Mouse (Mus musculus) heart, embryonic 12.5 days (tissue): ENCODE data around the gene Mef2d. TPM values are rescaled to one million over a fixed set of nuclear protein-coding genes. Genes with fewer than 3 reads are reported as not detected.

Experiments
- ATAC-seq: fragments of 200-750 bp; cut with Nextera tagmentation; 2 replicates; pipeline ENCODE4 v1.8.0; 2017; ENCODE audit warnings: moderate TSS enrichment, moderate library complexity; ENCODE audit not compliant: insufficient number of reproducible peaks, low FRiP score
- H3K27ac ChIP-seq: fragments of 300-500 bp; sonication (generic); 2 replicates; pipeline ENCODE4 v1.5.1; 2016; ENCODE audit warnings: mild to moderate bottlenecking, moderate library complexity; ENCODE audit not compliant: poor library complexity, severe bottlenecking
- H3K27me3 ChIP-seq: fragments of 300-500 bp; sonication (generic); replicated peaks from 2 replicates; pipeline ENCODE4 v1.6.1; 2016; ENCODE audit warnings: mild to moderate bottlenecking, moderate library complexity
- H3K36me3 ChIP-seq: fragments of 300-500 bp; sonication (generic); 2 replicates; pipeline ENCODE4 v1.6.1; 2016; ENCODE audit warnings: mild to moderate bottlenecking, moderate library complexity
- H3K4me1 ChIP-seq: fragments of 300-500 bp; sonication (generic); replicated peaks from 2 replicates; pipeline ENCODE4 v1.6.1; 2016; ENCODE audit warnings: mild to moderate bottlenecking
- H3K4me2 ChIP-seq: fragments of 300-500 bp; sonication (generic); 2 replicates; pipeline ENCODE4 v1.6.1; 2016; ENCODE audit warnings: mild to moderate bottlenecking, moderate library complexity
- H3K4me3 ChIP-seq: fragments of 300-500 bp; sonication (generic); 2 replicates; pipeline ENCODE4 v1.5.1; 2016; ENCODE audit warnings: mild to moderate bottlenecking
- H3K9ac ChIP-seq: fragments of 300-500 bp; sonication (generic); 2 replicates; pipeline ENCODE4 v1.6.1; 2016; ENCODE audit warnings: mild to moderate bottlenecking, moderate library complexity
- H3K9me3 ChIP-seq: fragments of 300-500 bp; sonication (generic); replicated peaks from 2 replicates; pipeline ENCODE4 v1.6.1; 2016; ENCODE audit warnings: mild to moderate bottlenecking, moderate library complexity
- WGBS: fragments of 180-500 bp; shearing (Covaris S2); methylation state at CpG from one replicate; pipeline ENCODE4 v1.1.7; 2016; 5-methylcytosine and 5-hydroxymethylcytosine counted together
- polyA plus RNA-seq: library from polyadenylated mRNA; unstranded; fragments of >200 nt; fragmentation: Nextera tagmentation; extraction: Ambion mirVana; gene quantifications from 2 replicates; pipeline ENCODE4 v1.2.1, GENCODE M21; 2016

Mef2d gene
- polyA plus RNA-seq, 1 experiment from 2014 or later, result 53.5 TPM

DNA sequence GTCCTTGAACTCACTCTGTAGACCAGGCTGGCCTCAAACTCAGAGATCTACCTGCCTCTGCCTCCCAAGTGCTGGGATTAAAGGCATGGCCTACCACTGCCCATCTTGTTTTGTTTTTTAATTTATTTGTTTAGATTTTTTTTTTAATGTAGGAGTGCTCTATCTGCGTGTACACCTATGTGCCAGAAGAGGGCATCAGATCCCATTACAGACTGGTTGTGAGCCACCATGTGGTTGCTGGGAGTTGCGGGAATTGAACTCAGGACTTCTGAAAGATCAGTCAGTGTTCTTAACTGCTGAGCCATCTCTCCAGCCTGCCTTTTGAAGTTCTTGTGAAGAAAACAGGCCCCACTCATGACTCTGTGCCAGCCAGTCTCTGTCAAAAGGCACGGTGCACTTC is 44.3 kb downstream of the Mef2d start:
- no peak overlapping the region for H3K4me3 ChIP-seq
- H3K4me2 ChIP-seq, result no peak overlapping the region
- no peak for ATAC-seq
- H3K27me3 ChIP-seq, result peaks cover 35% of the 10 kb centered on the region
- H3K4me1 ChIP-seq, result no peaks in the 10 kb centered on the region
- H3K36me3 ChIP-seq, result no peaks in the 10 kb centered on the region
- no peak overlapping the region for H3K27ac ChIP-seq
- H3K9ac ChIP-seq, result no peak overlapping the region
- 66% methylated on average over 3 of the region's 3 CpGs for WGBS
- no peaks in the 10 kb centered on the region for H3K9me3 ChIP-seq

DNA sequence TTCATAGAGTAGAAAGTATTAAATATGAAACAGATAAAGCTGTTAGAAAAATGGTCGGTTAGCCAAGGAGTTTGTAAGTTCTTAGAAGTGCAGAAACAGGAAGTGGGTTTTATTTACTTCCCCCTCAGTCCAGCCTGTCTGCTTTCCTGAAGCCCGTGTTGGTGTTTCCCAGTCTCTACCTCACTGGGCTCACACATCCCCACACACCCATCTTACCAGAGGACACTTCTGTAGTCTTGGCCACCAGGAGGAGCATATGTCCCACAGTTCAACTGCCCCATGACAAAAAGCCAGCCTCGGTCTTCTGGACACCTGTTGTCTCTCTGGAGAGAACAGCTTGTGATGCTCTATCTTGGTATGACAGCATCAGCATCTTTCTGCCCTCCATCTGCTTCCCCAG is 49.0 kb downstream of the Mef2d start:
- H3K9me3 ChIP-seq, result no peaks in the 10 kb centered on the region; the same call in 1 of the 2 replicates
- 26% methylated on average over 3 of the region's 3 CpGs for WGBS
- no peak overlapping the region for H3K4me3 ChIP-seq
- no peaks in the 10 kb centered on the region for H3K36me3 ChIP-seq
- no peak overlapping the region for H3K27ac ChIP-seq
- peaks cover 60% of the 10 kb centered on the region for H3K27me3 ChIP-seq
- H3K4me1 ChIP-seq, result no peaks in the 10 kb centered on the region
- ATAC-seq, result no peak
- H3K4me2 ChIP-seq, result no peak overlapping the region
- no peak overlapping the region for H3K9ac ChIP-seq

DNA sequence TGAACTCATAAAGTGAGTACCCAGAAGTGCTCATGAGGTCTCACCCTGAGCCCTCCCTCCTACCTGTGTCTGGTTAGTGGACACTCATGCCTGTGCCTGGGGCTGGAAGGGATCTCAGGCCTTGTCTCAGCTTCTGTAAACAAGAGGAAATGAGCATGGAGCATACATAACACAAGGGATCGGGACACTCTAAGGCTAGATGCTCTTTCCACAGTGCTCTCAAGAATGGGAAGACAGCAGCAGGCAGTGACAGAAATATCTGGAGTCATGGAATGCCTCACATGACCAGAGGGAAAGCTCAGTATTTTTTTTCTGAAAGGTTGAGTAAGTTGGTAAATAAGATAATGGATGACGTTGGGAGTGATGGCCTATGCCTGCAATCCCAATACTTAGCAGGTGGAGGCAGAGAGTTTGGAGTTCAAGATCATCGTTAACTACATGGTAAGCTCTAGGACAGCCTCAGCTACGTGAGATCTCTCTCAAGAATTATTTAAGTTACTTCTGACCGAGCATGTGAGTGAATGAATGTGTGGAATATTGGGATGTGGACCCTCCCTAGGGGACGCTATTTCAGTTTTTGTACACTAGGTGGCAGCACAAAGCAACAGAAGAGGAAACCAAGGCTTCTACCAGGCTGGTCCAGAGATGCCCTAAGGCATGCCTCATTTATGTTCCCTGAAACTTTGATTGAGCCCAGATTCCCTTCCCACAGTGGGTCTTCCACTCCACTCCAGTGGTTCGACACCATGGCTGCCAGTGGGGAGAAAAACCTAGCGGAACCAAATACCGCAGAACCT is 49.8 kb downstream of the Mef2d start:
- peaks cover 68% of the 10 kb centered on the region for H3K27me3 ChIP-seq
- 28% methylated on average over 9 of the region's 9 CpGs for WGBS

DNA sequence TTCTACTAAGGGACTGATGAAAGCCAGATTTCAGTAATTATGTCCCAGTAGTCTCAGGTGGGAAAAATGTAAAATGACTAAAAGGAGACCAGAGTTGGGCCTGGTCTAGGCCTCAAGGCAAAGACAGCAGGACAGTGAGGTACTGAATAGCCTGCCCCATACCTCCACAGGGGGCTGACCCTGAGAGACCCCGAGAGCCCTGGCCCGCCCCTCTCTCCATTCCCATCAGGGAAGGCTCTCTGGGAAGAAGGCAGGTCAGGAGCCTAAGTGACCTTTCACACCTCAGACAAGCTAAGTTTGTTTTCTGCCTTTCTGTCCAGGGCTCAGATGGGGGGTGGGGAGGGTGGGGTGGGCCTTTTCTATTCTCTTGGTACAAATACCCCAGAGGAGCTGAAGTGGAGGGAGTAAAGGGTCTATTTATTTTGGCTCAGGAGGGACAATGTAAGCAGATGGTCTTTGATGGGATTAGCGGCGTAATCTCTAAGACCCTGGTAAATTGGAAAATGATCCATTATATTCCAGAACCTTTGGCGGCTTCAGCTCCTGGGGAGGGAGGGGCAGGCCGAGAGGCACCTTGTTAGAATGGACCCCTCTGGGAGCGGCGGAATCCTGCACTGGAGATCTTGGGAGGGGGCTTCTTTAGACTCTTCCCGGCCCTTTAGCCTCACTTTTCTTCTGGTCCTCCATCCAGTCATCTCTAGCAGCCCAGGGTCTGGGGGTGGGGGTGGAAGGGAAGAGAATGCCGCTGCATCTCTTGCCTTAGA is 55.8 kb downstream of the Mef2d start:
- H3K36me3 ChIP-seq, result no peaks in the 10 kb centered on the region
- no peaks in the 10 kb centered on the region; the same call in 1 of the 2 replicates for H3K9me3 ChIP-seq
- H3K27ac ChIP-seq, result no peak overlapping the region
- H3K4me3 ChIP-seq, result no peak overlapping the region
- H3K4me2 ChIP-seq, result no peak overlapping the region
- H3K9ac ChIP-seq, result no peak overlapping the region
- H3K27me3 ChIP-seq, result peaks cover 97% of the 10 kb centered on the region
- no peak for ATAC-seq
- 7% methylated on average over 10 of the region's 10 CpGs for WGBS
- peaks cover 11% of the 10 kb centered on the region for H3K4me1 ChIP-seq

More for the DNA sequence above, 49.8 kb downstream of the Mef2d start:
- Histone ChIP-seq H3K27ac (no peak overlapping the region), H3K4me3 (no peak overlapping the region), H3K9ac (no peak overlapping the region), H3K4me1 (no peaks in the 10 kb centered on the region), H3K36me3 (no peaks in the 10 kb centered on the region), H3K4me2 (no peak overlapping the region), H3K9me3 (no peaks in the 10 kb centered on the region; the same call in 1 of the 2 replicates)
- no peak for ATAC-seq

DNA sequence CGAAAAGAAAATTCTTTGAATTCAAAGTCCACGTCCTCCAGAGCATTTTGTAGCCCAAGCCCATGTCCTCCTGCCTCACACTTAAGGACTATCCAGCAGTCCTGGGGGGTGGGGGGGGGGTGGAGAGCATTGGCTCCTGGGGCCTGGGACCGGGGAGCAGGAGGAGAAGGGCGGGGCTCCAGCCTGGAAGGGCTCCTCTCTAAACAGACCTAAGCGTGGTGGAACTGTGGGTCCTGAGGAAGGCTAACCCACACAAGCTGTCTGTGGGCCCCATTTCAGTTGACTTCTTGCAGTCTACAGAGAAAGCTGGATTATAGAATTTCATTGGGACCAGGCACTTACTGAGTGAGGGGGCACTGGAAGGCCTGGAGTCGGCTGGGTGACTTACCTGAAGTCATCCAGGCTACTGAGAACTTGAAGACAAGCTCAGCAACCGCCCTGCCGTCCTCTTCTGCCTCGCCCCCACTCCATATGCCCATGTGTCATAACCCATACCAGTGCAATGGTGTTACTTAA is 56.4 kb downstream of the Mef2d start:
- Histone ChIP-seq H3K9ac (no peak overlapping the region), H3K4me2 (no peak overlapping the region), H3K4me3 (no peak overlapping the region), H3K27me3 (peaks cover 97% of the 10 kb centered on the region), H3K9me3 (no peaks in the 10 kb centered on the region; the same call in 1 of the 2 replicates), H3K4me1 (peaks cover 11% of the 10 kb centered on the region), H3K27ac (no peak overlapping the region), H3K36me3 (no peaks in the 10 kb centered on the region)
- 2% methylated on average over 9 of the region's 9 CpGs for WGBS
- no peak for ATAC-seq

DNA sequence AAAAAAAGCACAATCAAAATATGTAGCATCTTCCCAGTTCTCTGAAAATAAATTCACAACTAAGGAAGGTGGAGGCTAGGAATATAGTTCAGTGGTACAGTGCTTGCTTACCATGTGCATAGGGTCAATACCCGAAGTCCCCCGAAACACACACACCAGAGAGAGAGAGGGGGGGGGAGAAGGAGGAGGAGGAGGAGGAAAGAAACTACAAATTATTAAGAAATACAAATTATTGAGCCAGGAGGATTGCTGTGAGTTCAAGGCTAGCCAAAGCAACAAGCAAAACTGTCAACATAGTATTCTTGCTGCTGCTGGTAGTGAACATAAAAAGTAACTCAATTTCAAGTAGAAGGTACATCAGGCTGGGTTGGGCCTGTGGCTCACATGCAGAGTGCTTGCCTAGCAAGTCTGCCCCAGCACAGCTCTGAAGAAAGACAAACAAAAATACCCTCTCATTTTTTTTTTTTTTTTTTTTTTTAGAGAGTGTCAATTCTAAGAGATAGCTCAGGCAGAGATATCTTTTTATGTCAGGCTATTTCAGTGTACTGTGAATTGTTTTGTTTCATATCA is 57.5 kb downstream of the Mef2d start:
- Histone ChIP-seq H3K27ac (no peak overlapping the region), H3K36me3 (no peaks in the 10 kb centered on the region), H3K9me3 (no peaks in the 10 kb centered on the region), H3K9ac (no peak overlapping the region), H3K27me3 (peaks cover 97% of the 10 kb centered on the region), H3K4me1 (peaks cover 11% of the 10 kb centered on the region), H3K4me3 (no peak overlapping the region), H3K4me2 (no peak overlapping the region)
- ATAC-seq, result no peak
- WGBS, result 45% methylated on average over 2 of the region's 2 CpGs

DNA sequence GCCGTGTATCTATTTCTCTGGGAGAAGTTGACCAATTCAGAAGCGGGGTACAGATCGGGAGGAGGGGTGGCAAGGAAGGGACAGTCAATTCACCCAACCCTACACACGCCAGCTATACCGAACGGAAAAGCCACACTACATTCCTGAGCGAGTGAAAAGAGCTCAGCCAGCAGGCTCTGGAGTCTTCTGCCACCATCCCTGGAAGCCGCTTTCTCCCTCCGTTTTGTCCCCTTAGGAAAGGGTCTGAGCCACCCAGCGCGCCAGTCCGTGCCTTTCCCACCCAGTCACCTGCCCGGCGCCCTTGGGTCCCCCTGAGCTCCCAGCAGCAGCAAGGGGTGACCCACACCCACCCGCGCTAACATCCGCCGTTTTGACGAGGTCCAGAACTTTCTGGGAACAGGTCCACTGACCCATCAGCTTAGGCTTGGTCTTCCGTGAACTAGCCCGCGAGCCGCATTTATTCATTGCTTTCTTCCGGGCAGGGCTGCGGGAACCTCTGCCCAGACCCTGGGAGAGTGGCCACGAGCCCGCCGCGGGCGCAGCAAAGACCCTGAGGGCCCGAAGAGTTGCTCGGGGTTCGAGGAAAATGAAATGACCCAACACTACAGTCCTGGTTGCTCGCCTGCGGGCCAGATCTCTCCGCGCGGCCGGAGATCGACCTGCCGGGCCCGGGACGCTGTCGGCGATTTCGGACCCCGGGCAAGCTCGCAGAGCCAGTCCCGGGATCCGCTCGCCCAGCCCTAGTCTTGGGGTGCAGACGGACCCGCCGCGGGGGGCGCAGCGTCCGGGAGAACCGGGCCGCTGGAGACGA is 58.2 kb downstream of the Mef2d start:
- WGBS, result under 1% methylated on average over 61 of the region's 61 CpGs
- H3K9ac ChIP-seq, result peak overlapping the region; percentile 54; the same call in 1 of the 2 replicates
- H3K27ac ChIP-seq, result no peak overlapping the region
- H3K4me2 ChIP-seq, result peak overlapping the region; percentile 68
- ATAC-seq, result no peak
- peak overlapping the region; percentile 44 for H3K4me3 ChIP-seq
- H3K36me3 ChIP-seq, result no peaks in the 10 kb centered on the region
- no peaks in the 10 kb centered on the region for H3K9me3 ChIP-seq
- H3K27me3 ChIP-seq, result peaks cover 97% of the 10 kb centered on the region
- H3K4me1 ChIP-seq, result peaks cover 11% of the 10 kb centered on the region

DNA sequence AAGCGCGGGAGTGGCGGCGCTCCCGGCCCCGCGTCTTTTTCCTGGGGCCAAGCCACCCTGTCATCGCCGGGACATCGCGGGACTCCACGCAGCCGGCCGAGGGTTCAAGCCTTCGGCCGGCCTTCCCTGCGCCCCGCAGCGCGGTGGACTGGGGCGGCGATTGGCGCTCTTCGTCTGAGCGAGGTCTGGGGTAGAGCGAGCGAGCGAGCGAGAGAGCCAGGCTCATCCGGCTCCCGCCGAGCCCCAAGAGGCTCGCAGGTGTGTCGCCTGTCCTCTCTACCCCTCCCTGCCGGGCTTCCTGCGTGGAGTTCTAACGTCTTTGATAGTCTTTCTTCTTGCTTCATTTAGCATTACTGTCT is 58.8 kb downstream of the Mef2d start:
- H3K9ac ChIP-seq, result peak overlapping the region; percentile 54; the same call in 1 of the 2 replicates
- ATAC-seq, result no peak
- no peaks in the 10 kb centered on the region for H3K36me3 ChIP-seq
- H3K27me3 ChIP-seq, result peaks cover 97% of the 10 kb centered on the region
- WGBS, result 1% methylated on average over 37 of the region's 37 CpGs
- peaks cover 11% of the 10 kb centered on the region for H3K4me1 ChIP-seq
- peak overlapping the region; percentile 68 for H3K4me2 ChIP-seq
- peak overlapping the region; percentile 44 for H3K4me3 ChIP-seq
- no peak overlapping the region for H3K27ac ChIP-seq
- no peaks in the 10 kb centered on the region for H3K9me3 ChIP-seq

DNA sequence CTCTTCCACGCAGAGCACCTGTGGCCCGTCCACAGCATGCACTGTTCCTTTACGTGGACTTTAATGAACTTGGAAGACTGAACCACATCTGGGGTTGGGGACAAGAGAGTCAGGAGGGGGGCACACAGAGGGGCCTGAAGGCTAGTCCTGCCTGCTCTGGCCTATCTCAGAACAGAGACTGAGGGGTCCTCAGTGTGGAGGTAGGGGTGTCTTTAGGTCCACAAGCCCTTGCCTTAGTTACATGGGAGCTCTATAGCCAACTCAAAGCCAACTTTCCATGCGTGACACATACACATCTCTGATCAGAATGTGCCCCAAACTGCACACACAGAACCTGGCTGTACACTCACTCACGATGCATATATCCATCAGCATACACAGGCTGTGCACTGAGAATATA is 59.5 kb downstream of the Mef2d start:
- Histone ChIP-seq H3K9ac (no peak overlapping the region), H3K27ac (no peak overlapping the region), H3K4me3 (no peak overlapping the region), H3K27me3 (peaks cover 98% of the 10 kb centered on the region), H3K4me2 (no peak overlapping the region), H3K4me1 (peaks cover 11% of the 10 kb centered on the region), H3K9me3 (no peaks in the 10 kb centered on the region), H3K36me3 (no peaks in the 10 kb centered on the region)
- WGBS, result 21% methylated on average over 5 of the region's 5 CpGs
- no peak for ATAC-seq

DNA sequence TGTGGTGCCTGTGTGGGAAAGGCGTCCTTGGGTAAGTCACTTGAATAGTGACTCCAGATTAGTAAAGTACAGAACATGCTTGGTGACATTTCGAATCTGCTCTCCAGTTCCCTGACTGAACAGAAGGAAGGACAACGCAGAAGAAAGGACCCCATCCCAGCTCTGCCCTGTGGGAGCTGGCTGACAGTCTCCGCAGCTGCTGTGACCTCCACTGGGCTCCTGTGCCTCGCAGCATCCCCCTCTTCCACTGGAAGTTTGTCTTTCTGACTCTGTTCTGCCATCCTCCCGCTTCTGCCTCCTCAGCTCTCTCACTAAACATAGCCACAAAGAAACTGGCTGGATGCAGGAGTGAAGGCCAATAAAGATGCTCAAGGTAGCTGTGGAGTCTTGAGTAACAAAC is 60.8 kb downstream of the Mef2d start:
- Histone ChIP-seq H3K27ac (no peak overlapping the region), H3K27me3 (peaks cover 98% of the 10 kb centered on the region), H3K4me3 (no peak overlapping the region), H3K4me1 (peaks cover 11% of the 10 kb centered on the region), H3K9ac (no peak overlapping the region), H3K36me3 (no peaks in the 10 kb centered on the region), H3K4me2 (no peak overlapping the region), H3K9me3 (no peaks in the 10 kb centered on the region)
- no peak for ATAC-seq
- WGBS, result 10% methylated on average over 6 of the region's 6 CpGs
